Mouse (Mus musculus): ENCODE results near the gene Sp2. TPM values are rescaled to one million over a fixed set of nuclear protein-coding genes. Genes with fewer than 3 reads are reported as not detected.

Gene Sp2
- polyA plus RNA-seq, 1 experiment from 2014 or later: 20.7 TPM

Other genes starting within 250 kb of the Sp2 start
- 14.2 to 28.6 TPM (median 20.6 TPM) in 3 replicates for gene Snx11, start 205.4 kb downstream of the Sp2 start, polyA plus RNA-seq (2018)
- 40.5 to 73.7 TPM (median 45.0 TPM) in 3 replicates for gene Cbx1, start 193.8 kb downstream of the Sp2 start, polyA plus RNA-seq (2018)
- 85.5 to 118 TPM (median 95.5 TPM) in 3 replicates for gene Nfe2l1, start 153.0 kb downstream of the Sp2 start, polyA plus RNA-seq (2018)
- gene Copz2, start 133.1 kb downstream of the Sp2 start, polyA plus RNA-seq (2018): 11.9 to 23.0 TPM (median 16.0 TPM) in 3 replicates
- 15.0 to 17.0 TPM (median 16.0 TPM) in 3 replicates for gene Cdk5rap3, start 66.5 kb downstream of the Sp2 start, polyA plus RNA-seq (2018)
- 0.19 TPM in 1 of 3 replicates, not detected in the others for gene Prr15l, start 54.9 kb downstream of the Sp2 start, polyA plus RNA-seq (2018)
- 15.4 to 17.0 TPM (median 15.6 TPM) in 3 replicates for gene Pnpo, start 39.0 kb downstream of the Sp2 start, polyA plus RNA-seq (2018)
- 0.09 TPM in 1 of 3 replicates, not detected in the others for gene Sp6, start 30.4 kb upstream of the Sp2 start, polyA plus RNA-seq (2018)
- 0.57 to 3.6 TPM (median 1.3 TPM) in 3 replicates for gene Scrn2, start 47.0 kb upstream of the Sp2 start, polyA plus RNA-seq (2018)
- 0.17 TPM in 1 of 3 replicates, not detected in the others for gene Lrrc46, start 58.4 kb upstream of the Sp2 start, polyA plus RNA-seq (2018)
- 25.6 to 38.5 TPM (median 31.8 TPM) in 3 replicates for gene Mrpl10, start 58.6 kb upstream of the Sp2 start, polyA plus RNA-seq (2018)
- gene Osbpl7, start 67.7 kb upstream of the Sp2 start, polyA plus RNA-seq (2018): 6.4 to 9.7 TPM (median 9.5 TPM) in 3 replicates
- gene Tbx21, start 132.4 kb upstream of the Sp2 start, polyA plus RNA-seq (2018): 0.09 TPM in 1 of 3 replicates, not detected in the others
- gene Tbkbp1, start 168.5 kb upstream of the Sp2 start, polyA plus RNA-seq (2018): 21.0 to 27.3 TPM (median 25.6 TPM) in 3 replicates
- 63.7 to 139 TPM (median 123 TPM) in 3 replicates for gene Kpnb1, start 204.9 kb upstream of the Sp2 start, polyA plus RNA-seq (2018)